Mouse (Mus musculus): ENCODE data around the gene Robo1.

Robo1 gene

DNA sequence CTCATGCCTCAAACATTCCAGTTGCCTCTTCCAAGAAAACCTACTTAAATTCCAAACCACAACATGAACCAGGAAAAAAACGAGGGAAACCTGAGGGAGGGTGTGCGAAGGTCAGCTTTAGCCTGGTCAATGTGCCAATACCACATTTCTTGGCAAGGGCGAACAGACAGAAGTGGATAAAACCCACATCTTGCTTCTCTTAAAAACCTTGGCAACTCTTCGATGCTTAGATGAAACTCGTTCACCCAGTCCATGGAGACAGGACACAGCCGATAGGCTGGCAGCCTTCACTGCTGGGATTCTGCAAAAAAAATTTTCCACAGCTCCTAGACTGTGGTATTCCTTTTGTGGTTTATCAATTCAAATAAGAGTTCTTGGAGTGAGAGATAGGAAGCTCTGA, 690.6 kb downstream of the Robo1 start:
- in situ Hi-C loops (cut with MboI, MseI), result loop anchor here (25.0 kb wide), 1 partner anchor 1736 kb away; no protein-coding TSS in a partner anchor

- in situ Hi-C loops (cut with MboI, MseI), result no loop called here
Measured at GRCm38 (mm10) chr16:73002685-73003084, 694.6 kb downstream of the Robo1 start.

DNA sequence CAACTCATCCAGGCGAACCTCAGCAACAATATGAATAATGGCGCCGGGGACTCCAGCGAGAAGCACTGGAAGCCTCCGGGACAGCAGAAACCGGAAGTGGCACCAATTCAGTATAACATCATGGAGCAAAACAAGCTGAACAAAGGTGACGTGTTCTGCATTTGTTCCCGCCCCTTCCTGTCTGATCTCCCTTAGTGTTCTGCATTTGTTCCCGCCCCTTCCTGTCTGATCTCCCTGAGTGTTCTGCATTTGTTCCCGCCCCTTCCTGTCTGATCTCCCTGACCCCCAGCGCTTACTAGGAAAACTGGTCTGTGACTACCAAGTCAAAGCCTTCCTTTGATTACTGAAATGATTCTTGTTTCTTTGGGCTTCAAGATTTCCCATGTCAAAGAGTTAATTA, 696.5 kb downstream of the Robo1 start:
- in situ Hi-C loops (cut with MboI, MseI), result no loop called here

DNA sequence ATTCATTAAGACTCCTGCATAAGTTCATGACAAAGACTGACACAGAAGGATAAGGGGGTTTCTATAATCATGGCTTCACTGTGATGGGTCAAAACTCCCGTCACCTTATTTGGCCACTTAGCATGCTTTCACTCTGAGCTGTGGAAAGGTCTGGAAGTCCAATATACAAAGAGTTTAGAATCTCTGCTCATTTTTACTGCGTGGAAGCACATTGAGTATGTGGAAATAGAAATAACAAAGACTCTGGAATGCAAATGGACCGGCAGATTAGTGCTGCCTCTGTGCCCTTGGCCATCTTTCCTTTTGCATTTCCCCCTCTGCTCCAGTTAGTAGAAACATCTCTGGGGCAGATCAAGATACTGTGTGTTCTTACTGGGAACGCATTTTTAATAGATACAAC, 697.7 kb downstream of the Robo1 start:
- in situ Hi-C loops (cut with MboI, MseI), result no loop called here

GRCm38 (mm10) chr16:73007434-73007833, 699.3 kb downstream of the Robo1 start:
- in situ Hi-C loops (cut with MboI, MseI), result no loop called here

DNA sequence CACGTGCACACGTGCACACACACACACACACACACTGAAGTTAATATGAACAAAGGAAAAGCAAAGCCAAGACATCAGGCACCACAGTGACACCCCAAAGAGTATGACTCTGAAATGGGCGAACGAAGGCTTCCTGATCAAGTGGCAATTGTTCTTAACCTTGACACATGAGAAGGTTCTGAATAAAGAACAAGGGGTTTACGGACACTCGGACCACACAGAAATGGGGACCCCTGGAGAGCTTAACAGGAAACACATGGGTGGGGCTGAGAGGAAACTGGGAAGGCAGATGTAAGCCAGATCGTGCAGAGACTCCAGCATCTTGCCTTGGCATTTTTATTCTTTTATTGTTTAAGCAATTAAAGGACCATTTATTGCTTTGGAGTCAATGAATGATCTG, 703.2 kb downstream of the Robo1 start:
- in situ Hi-C loops (cut with MboI, MseI), result no loop called here

DNA sequence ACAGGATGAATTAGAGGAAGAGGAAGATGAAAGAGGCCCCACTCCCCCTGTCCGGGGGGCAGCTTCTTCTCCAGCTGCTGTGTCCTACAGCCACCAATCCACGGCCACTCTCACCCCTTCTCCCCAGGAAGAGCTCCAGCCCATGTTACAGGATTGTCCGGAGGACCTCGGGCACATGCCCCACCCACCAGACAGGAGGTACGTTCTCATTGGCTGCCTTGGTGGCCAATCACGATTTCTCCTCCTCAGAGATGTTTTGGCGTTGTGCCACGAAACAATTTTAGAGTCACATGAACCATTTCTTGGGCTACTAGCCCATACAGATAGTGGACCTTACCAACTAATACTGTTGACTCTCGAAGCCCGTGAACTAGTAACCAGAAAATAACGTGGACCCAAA, 704.8 kb downstream of the Robo1 start:
- in situ Hi-C loops (cut with MboI, MseI), result no loop called here

GRCm38 (mm10) chr16:73014544-73014943, 706.4 kb downstream of the Robo1 start:
- in situ Hi-C loops (cut with MboI, MseI), result no loop called here

DNA sequence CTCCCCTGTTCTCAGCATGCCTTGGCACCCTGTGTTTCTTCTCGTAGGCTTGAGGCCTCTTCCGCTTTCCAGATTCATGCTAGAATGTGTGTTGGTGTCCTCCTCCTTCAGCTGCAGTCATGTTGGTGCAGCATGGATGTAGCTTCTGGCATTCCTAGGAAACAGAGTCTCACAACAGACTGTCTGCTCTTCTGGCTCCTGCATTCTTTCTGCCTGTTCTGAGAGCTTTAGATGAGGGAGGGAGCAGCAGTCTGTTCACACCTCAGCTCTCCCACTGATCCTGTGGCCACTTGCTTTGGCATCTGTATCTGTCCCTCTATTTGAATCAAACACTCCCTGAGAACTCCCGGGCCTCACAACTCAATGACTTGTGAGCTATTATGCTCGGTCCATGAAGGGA, 707.9 kb downstream of the Robo1 start:
- in situ Hi-C loops (cut with MboI, MseI), result no loop called here

GRCm38 (mm10) chr16:73016801-73017200, 708.7 kb downstream of the Robo1 start:
- in situ Hi-C loops (cut with MboI, MseI), result no loop called here

DNA sequence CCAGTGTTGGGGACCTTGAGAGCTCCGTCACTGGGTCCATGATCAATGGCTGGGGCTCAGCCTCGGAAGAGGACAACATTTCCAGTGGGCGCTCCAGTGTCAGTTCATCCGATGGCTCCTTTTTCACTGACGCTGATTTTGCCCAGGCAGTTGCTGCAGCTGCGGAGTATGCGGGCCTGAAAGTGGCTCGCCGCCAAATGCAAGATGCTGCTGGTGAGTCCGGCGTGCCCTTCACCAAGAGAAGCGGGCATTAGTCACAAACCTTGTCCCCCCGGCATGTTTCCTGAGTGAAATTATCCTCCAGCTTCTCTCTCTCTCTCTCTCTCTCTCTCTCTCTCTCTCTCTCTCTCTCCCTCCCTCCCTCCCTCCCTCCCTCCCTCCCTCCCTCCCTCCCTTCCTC, 716.2 kb downstream of the Robo1 start:
- in situ Hi-C loops (cut with MboI, MseI), result no loop called here

GRCm38 (mm10) chr16:73027692-73028091, 719.6 kb downstream of the Robo1 start:
- in situ Hi-C loops (cut with MboI, MseI), result no loop called here

GRCm38 (mm10) chr16:73030999-73031398, 722.9 kb downstream of the Robo1 start:
- in situ Hi-C loops (cut with MboI, MseI), result no loop called here

- in situ Hi-C loops (cut with MboI, MseI), result no loop called here
Measured at GRCm38 (mm10) chr16:73035210-73035985, 727.3 kb downstream of the Robo1 start.

DNA sequence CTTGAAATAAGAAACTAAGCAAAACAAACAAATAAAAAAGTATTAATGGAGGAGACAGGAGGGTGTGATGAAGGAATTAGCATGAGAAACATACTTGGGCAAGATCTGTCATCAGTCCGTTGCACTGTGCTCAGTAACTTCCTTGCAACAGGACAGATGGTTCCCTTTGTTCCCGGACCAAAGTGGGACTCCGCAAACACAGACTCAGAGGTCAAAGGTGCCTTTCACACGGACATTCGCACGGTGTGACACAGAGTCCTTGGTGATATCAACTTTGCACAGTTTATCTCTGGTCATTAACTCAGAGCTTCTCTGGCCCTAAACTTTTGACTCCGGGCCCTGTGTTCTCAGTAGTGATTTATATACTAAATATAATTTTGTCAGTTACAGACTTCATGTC, 730.4 kb downstream of the Robo1 start:
- in situ Hi-C loops (cut with MboI, MseI), result no loop called here

GRCm38 (mm10) chr16:73062461-73062860, 754.4 kb downstream of the Robo1 start:
- in situ Hi-C loops (cut with MboI, MseI), result no loop called here

DNA sequence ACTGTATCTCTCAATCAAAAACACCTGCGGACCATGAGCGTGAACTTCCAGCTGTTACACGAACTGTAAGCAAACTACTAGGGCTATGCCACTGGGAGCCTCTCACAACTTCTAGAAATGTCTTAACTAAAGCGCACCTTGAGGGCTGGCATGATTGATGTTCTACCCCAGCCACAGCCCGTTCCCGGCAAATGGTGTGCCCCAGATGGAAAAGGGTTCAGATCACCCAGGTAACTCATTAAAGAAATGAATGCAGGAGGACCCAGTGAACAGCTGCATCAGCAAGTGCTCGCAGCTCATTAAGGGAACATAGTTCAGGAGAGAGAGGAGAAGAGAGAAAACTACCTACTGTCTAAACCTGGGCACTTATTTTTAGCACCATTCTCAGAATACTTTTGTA, 759.7 kb downstream of the Robo1 start:
- in situ Hi-C loops (cut with MboI, MseI), result no loop called here

DNA sequence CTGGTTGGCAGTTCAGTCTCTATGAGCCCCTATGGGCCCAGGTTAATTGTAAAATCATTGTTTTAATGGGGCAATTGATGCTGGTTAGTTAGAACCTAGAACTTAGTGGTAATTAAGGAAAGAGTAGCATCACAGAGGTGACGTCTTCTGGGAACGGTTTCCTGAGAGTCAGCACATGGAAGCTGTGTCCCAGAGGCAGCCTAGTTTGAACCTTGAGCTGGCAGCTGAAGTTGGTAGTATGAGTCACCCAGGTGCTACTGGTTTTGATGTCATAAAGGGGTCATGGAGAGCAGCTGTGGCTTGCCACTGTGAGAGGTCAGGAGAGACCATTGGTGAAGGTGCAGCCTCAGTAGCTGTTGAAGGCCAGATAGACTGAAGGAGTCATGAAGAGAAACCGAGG, 763.9 kb downstream of the Robo1 start:
- in situ Hi-C loops (cut with MboI, MseI), result no loop called here

DNA sequence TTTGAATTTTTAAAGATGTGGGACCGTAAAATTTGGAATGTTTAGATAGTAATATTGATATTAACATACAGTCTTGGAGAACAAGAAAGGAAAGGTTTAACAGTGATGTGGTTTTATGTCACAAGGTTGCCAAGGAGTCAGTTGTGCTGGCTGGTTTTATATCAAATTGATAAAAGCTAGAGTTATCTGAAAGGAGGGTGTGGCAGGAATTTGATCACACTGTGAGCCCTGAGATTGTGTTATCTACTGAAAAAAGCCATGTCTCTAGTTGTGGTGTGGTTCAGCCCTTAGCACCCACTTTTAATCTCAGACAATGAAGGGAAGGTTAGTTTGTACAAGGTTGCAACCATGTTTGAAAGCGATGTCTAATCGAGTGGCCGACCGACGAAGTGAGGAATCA, 764.8 kb downstream of the Robo1 start:
- in situ Hi-C loops (cut with MboI, MseI), result no loop called here

GRCm38 (mm10) chr16:73082420-73082819, 774.3 kb downstream of the Robo1 start:
- in situ Hi-C loops (cut with MboI, MseI), result no loop called here

GRCm38 (mm10) chr16:73083077-73083476, 775.0 kb downstream of the Robo1 start:
- in situ Hi-C loops (cut with MboI, MseI), result no loop called here

Measured in regulatory T cell (primary cell).